30 mouse cellular contexts compared by ENCODE assay signal in the genomic region with DNA sequence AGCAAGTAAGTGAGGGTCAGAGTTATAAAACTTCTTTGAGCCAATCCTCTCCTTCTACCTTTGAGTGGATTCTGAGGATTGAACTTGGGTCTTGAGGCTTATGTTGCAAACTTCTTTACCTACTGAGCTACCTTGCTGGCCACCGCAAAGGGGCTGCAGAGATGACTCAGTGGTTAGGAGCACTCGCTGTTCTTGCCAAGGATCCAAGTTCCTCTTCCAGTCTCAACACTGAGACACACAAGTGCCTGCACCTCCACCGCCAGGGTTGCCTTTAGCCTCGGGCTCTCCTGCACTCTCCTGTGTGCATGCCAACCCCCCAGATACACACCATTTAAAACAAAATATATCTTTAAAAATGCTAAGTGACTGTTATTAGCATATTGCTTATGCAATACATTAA. TPM values are rescaled to one million over a fixed set of nuclear protein-coding genes. Genes with fewer than 3 reads are reported as not detected.
"Had no signal": no experiment of that assay in that cellular context is flagged by ENCODE, and none has a peak within 500 bp of the region (broad histone marks: within the 10 kb centered on the region; RNA-seq: fewer than 3 reads in every experiment).

No protein-coding gene starts in this region.

- H3K27ac ChIP-seq: heart, embryonic 15.5 days; hindbrain, embryonic 10.5 days; hindbrain, embryonic 12.5 days; hindbrain, embryonic 15.5 days; hindbrain, postnatal 0 days; kidney, postnatal 0 days; left cerebral cortex, adult 2 months; limb, embryonic 10.5 days; limb, embryonic 12.5 days; liver, embryonic 13.5 days; liver, embryonic 15.5 days had no signal

- H3K9me3 ChIP-seq: heart, embryonic 13.5 days; heart, embryonic 15.5 days; hindbrain, embryonic 10.5 days; hindbrain, embryonic 12.5 days; hindbrain, embryonic 15.5 days; kidney, embryonic 15.5 days; limb, embryonic 10.5 days; limb, embryonic 12.5 days; liver, embryonic 13.5 days; liver, embryonic 15.5 days had no signal

- H3K36me3 ChIP-seq: heart, embryonic 13.5 days; heart, embryonic 15.5 days; hindbrain, embryonic 10.5 days; hindbrain, embryonic 12.5 days; hindbrain, embryonic 15.5 days; kidney, embryonic 15.5 days; limb, embryonic 10.5 days; limb, embryonic 12.5 days; liver, embryonic 13.5 days; liver, embryonic 15.5 days had no signal

- H3K4me2 ChIP-seq: heart, embryonic 13.5 days; heart, embryonic 15.5 days; hindbrain, embryonic 12.5 days; hindbrain, embryonic 15.5 days; kidney, embryonic 15.5 days; limb, embryonic 12.5 days; liver, embryonic 11.5 days; liver, embryonic 13.5 days; liver, embryonic 15.5 days had no signal

- H3K4me3 ChIP-seq: heart, embryonic 13.5 days; heart, embryonic 15.5 days; hindbrain, embryonic 10.5 days; hindbrain, embryonic 12.5 days; hindbrain, embryonic 15.5 days; kidney, embryonic 15.5 days; left cerebral cortex, adult 2 months; limb, embryonic 10.5 days; limb, embryonic 12.5 days; liver, embryonic 13.5 days; liver, embryonic 15.5 days had no signal

- DNase-seq: gastrocnemius, postnatal 14 days; heart, adult 18-20 months; kidney, adult 11 months; kidney, adult 2 months; kidney, adult 9 months; kidney, postnatal 14 days; kidney, postnatal 36 days; layer of hippocampus, adult 9-11 months; layer of hippocampus, postnatal 36 days; liver; liver, embryonic 13.5 days; liver, postnatal 0 days had no signal

- H3K27me3 ChIP-seq: heart, embryonic 13.5 days; heart, embryonic 15.5 days; hindbrain, embryonic 12.5 days; hindbrain, embryonic 15.5 days; kidney, embryonic 15.5 days; limb, embryonic 12.5 days; liver, embryonic 13.5 days; liver, embryonic 15.5 days had no signal

- ATAC-seq: hindbrain, postnatal 0 days; intestine, embryonic 16.5 days; liver, postnatal 0 days had no signal

- H3K9ac ChIP-seq: heart, embryonic 13.5 days; heart, embryonic 15.5 days; hindbrain, embryonic 12.5 days; hindbrain, embryonic 15.5 days; kidney, embryonic 15.5 days; limb, embryonic 12.5 days; liver, embryonic 13.5 days; liver, embryonic 15.5 days; liver, postnatal 0 days had no signal

RNA-seq across cellular contexts. Expression of a gene that starts 19.2 kb away (rescaled TPM):
- total RNA-seq: gastrocnemius, adult 18-20 months; gastrocnemius, adult 8-10 months had no signal
- polyA plus RNA-seq: intestine, embryonic 14.5 days; kidney, adult 2 months; large intestine, adult 2 months; liver, postnatal 0 days had no signal
